Mouse (Mus musculus) lung, adult 2 months (tissue): ENCODE measurements at regions not wholly inside any gene's neighbourhood (a gene's known extent, or its start where the extent isn't known, plus 50 kb on each side); places are given as distances from the start of the nearest gene placed in this dataset.

ENCODE experiments used
- DNase-seq: peaks from one replicate; pipeline ENCODE4 v3.0.0; 2022
- H3K4me1 ChIP-seq: fragments of 200-500 bp; 2 replicates; pipeline ENCODE4 v1.6.1; 2011; ENCODE audit warnings: low read length; ENCODE audit not compliant: control insufficient read depth, insufficient read depth
- H3K4me3 ChIP-seq: fragments of 200-500 bp; replicated peaks from 2 replicates; pipeline ENCODE3; 2011; ENCODE audit warnings: low read depth, mild to moderate bottlenecking, control low read depth, low read length; ENCODE audit errors: extremely low read depth
- CTCF ChIP-seq: fragments of 200-500 bp; IDR thresholded peaks from 2 replicates; pipeline ENCODE4 v1.5.1; 2011; ENCODE audit warnings: mild to moderate bottlenecking, low read length, control low read depth; ENCODE audit not compliant: insufficient read depth
- POLR2A ChIP-seq: fragments of 200-500 bp; IDR thresholded peaks from 2 replicates; pipeline ENCODE4 v1.6.1; 2011; ENCODE audit warnings: low read depth, mild to moderate bottlenecking, control low read depth, low read length, borderline replicate concordance; ENCODE audit errors: extremely low read depth
- WGBS: fragments of 180-500 bp; shearing (Covaris S2); methylation state at CpG from one replicate; pipeline ENCODE4 v1.1.7; 2018; 5-methylcytosine and 5-hydroxymethylcytosine counted together

DNA sequence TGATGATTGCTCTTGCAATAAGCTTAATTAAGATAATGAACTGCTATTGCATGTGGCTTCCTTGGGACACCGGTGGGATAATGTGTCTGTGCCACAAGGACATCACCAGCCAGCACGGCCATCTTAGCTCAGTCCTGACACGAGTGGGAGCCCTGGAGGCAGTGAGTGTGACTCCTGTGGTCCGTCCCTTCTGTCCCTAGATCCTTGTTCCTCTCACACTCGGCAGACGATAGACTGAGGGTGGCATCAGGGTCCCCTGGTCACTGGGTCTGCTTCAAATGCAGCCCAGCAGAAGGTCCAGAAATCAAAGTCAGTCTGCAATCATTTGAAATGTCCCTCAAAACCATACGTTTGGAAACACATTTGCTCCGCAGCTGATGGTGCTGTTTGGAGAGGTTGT lies 162.4 kb downstream of the Evx1 start:
- TF ChIP-seq CTCF (no peak), POLR2A (no peak)
- H3K4me3 ChIP-seq, result no peak overlapping the region
- no peak for DNase-seq
- WGBS, result 92% methylated on average over 8 of the region's 8 CpGs
- peaks cover 5% of the 10 kb centered on the region; the same call in 1 of the 2 replicates for H3K4me1 ChIP-seq

DNA sequence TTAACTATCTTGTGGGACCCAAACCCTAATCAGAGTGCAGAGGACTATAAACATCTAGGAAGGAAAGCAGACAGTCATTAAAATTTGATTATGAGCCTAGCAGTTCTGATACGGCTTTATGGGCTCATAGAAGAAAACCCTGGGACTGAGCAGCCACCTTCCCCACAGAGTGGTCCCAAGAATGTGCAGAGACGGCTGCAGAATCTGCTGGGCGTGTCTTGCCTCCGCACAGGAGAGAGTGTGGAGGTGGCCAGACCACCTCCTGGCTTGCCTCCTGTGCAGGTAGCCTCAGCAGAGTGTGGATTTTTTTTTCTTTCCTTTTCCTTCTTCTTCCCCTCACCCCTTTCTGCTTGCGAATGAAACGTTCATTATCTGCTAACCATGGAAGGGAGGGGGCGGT lies 163.3 kb downstream of the Hibadh start:
- no peak for DNase-seq
- H3K4me1 ChIP-seq, result peaks cover 5% of the 10 kb centered on the region; the same call in 1 of the 2 replicates
- WGBS, result 67% methylated on average over 7 of the region's 7 CpGs
- H3K4me3 ChIP-seq, result no peak overlapping the region
- TF ChIP-seq CTCF (no peak), POLR2A (no peak)

DNA sequence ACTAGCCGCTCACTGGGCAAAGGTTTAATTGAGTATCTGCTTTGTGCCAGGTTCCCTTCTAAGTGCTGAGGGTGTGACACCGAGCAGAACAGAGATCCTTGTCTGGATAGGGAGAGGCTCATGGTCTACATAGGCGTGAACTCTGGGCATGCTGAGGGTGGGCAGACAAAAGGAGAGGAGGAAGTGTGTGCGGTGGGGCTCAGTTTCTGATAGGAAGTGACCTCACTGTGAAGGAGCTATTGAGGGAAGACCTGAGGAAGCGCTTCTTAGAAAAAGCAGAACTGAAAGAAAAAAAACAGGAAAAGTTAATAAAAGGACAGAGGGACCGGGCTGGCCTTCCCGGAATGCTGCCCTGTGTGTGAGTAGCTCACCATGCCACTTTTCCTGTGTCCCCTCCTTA lies 162.8 kb downstream of the Hibadh start:
- 43% methylated on average over 7 of the region's 7 CpGs for WGBS
- TF ChIP-seq CTCF, result no peak
- no peak for DNase-seq
- peaks cover 5% of the 10 kb centered on the region; the same call in 1 of the 2 replicates for H3K4me1 ChIP-seq
- no peak overlapping the region for H3K4me3 ChIP-seq

DNA sequence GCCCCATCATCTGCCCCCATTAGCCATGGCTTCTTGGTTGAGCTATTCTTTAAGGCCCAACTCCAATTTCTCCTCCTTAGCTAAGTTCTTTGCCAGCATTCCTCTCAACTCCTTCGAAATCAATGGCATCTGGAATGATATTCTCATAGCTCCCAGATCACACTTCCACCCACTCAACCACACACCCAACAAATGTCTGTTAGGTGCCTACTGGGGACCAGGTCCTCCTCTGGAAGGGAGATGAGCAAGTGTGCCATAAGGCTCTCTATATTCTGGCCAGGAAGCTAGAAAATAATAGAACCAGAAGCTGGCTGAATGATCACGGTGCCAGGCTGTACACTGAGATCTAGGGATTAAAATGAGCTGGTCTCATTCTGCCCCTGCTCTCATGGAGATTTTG lies 161.6 kb downstream of the Hibadh start:
- no peak for DNase-seq
- TF ChIP-seq CTCF, result no peak
- no peak for TF ChIP-seq POLR2A
- H3K4me3 ChIP-seq, result no peak overlapping the region
- WGBS, result 66% methylated on average over 2 of the region's 2 CpGs
- peaks cover 5% of the 10 kb centered on the region; the same call in 1 of the 2 replicates for H3K4me1 ChIP-seq

DNA sequence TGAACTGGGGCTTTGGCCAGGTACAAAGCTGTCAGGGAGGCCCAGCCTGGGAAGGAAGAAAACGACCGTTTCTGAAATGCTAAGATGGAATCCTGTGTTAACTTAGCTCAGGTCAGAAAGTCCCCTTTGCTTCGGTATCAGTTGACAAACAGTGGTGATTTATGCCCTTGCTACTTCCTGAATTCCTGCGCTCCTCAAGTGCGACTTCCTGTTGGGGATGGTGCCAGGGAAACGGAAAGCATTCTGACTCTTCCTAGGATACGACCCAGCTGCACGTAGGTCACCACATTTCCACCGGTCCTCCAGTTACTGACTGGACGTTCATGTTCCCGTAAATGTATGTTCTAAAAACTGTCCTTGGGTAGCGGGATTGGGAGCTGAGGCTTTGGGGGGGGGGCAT lies 161.0 kb downstream of the Hibadh start:
- DNase-seq, result peak; percentile 41
- WGBS, result 17% methylated on average over 12 of the region's 12 CpGs
- H3K4me1 ChIP-seq, result peaks cover 5% of the 10 kb centered on the region; the same call in 1 of the 2 replicates
- no peak overlapping the region for H3K4me3 ChIP-seq
- TF ChIP-seq POLR2A (no peak), CTCF (no peak)

DNA sequence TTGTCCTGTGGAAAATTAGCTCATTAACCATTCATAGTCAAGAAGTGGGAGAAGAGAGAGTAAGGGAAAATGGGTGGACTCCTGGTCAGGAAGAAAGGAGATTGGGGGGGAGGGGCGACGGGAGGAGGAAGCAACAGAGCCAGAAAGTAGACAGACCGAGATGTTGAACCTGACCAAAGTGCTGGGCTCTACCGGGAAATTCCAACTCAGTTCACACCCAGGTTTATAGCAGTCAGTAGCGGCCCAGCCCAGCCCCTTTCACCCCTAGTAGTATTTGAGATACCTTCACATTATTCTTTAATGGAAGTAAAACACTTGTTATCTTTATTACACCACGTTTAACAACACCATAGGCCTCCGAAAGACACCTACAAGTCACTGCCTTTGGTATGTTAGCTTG lies 158.2 kb downstream of the Hibadh start:
- 69% methylated on average over 7 of the region's 7 CpGs for WGBS
- peaks cover 20% of the 10 kb centered on the region for H3K4me1 ChIP-seq
- no peak for TF ChIP-seq POLR2A
- no peak for TF ChIP-seq CTCF
- DNase-seq, result no peak
- no peak overlapping the region for H3K4me3 ChIP-seq

DNA sequence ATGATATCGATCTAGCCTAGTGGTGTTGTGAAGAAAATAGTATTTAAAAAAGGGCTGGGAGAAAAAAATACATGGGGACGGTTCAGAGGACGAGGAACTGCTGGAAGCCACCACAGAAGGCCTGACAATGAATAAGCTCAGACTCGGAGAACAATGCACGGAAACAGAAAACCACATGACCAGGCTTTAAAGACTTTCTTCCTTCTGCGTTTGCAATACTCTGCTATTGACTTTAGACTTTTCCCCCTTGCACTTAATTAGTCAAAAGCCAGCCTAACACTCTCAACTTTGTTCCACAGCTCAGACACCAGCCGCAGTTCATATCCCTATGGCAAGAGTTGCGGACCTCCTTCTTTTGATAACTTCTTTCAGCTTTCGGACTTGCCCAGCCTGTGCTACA lies 154.0 kb downstream of the Hibadh start:
- TF ChIP-seq POLR2A (no peak), CTCF (no peak)
- Histone ChIP-seq H3K4me1 (peaks cover 15% of the 10 kb centered on the region), H3K4me3 (no peak overlapping the region)
- WGBS, result 45% methylated on average over 9 of the region's 9 CpGs
- DNase-seq, result no peak

DNA sequence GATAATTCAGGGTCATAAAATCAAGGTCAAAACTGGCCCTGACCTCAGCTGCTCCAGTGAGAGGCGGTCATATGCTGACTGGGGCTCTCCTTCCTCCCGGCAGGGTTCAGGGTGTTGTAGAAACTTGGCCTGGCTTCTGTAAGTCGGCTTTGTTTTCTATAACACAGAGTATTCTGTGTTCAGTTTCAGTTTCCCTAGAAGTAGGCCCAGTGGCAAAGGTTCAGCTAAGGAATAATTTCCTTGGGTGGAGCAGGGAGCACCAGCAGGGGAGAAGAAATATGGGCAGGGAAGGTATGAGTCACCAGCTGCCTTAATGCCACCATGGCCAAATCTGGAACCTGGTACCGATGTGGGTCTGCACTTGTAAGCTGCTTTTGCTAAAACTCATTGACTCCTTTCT lies 153.5 kb downstream of the Hibadh start:
- Histone ChIP-seq H3K4me1 (peaks cover 15% of the 10 kb centered on the region), H3K4me3 (no peak overlapping the region)
- WGBS, result 33% methylated on average over 4 of the region's 4 CpGs
- DNase-seq, result no peak
- TF ChIP-seq CTCF (no peak), POLR2A (no peak)

DNA sequence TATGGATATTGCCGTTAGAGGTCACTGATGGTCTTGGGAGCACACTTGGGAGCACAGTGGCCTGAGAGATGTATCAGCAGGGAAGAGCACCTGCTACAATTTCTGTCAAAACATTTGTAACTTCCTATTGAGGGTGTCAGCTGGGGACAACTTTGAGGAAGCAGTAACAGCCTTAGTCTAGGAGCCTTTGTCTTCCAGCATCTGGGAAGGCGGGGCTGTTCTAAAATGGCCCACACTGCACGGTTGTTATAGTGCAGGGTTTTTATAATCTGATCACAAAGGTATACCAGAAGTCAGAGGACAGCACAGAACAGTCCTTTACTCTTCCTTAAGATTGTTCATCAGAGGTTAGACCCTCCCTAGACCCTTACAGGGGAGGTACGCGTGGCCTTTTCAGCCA lies 152.3 kb downstream of the Hibadh start:
- 84% methylated on average over 5 of the region's 5 CpGs for WGBS
- no peak for DNase-seq
- Histone ChIP-seq H3K4me1 (peaks cover 15% of the 10 kb centered on the region), H3K4me3 (no peak overlapping the region)
- TF ChIP-seq CTCF, result no peak
- no peak for TF ChIP-seq POLR2A

DNA sequence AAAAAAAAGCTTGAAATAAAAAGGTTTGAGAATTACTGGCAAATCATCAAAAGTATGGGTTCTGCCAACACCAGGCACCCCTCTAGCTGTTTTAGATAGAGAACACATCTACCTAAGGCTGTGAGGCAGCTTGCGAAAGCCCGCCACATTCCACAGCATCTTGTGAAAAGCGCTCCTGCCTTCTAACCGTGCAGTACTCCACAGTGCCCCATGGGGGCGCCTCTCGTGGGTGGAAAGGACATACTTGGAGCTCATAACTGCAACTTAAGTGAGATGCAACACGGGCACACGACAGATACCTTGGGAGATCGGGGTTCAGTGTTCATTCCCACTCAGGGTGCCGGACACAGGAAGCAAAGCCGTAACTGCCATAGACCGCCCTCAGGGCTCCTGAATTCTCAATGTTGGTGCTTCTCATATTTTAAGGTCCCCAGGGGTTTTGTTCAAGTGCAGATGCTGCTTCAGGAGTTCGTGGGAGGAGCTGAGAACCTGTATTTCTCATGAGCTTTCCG lies 149.9 kb downstream of the Hibadh start:
- peaks cover 8% of the 10 kb centered on the region for H3K4me1 ChIP-seq
- TF ChIP-seq POLR2A (no peak), CTCF (0 out of 2 replicates have a peak, but pooled peaks have one; percentile 8)
- WGBS, result 81% methylated on average over 14 of the region's 14 CpGs
- H3K4me3 ChIP-seq, result no peak overlapping the region
- DNase-seq, result no peak
